Mouse (Mus musculus) heart, postnatal 0 days (tissue): ENCODE data around the gene Mpst. TPM values are rescaled to one million over a fixed set of nuclear protein-coding genes. Genes with fewer than 3 reads are reported as not detected.

Experiments
- ATAC-seq: fragments of 200-750 bp; cut with Nextera tagmentation; 2 replicates; pipeline ENCODE4 v1.8.0; 2017; ENCODE audit warnings: low read depth, moderate number of reproducible peaks, moderate library complexity; ENCODE audit not compliant: insufficient read depth
- DNase-seq: peaks from one replicate; pipeline ENCODE4 v3.0.0-alpha.2; 2016; ENCODE audit warnings: low spot score
- H3K27ac ChIP-seq: fragments of 300-500 bp; sonication (generic); 2 replicates; pipeline ENCODE4 v1.5.1; 2014; ENCODE audit warnings: low read depth, mild to moderate bottlenecking
- H3K27me3 ChIP-seq: fragments of 300-500 bp; sonication (generic); 2 replicates; pipeline ENCODE4 v1.6.1; 2014; ENCODE audit warnings: low read length, mixed read lengths; ENCODE audit not compliant: control insufficient read depth, insufficient read depth
- H3K36me3 ChIP-seq: fragments of 300-500 bp; sonication (generic); replicated peaks from 2 replicates; pipeline ENCODE4 v1.6.1; 2014; ENCODE audit warnings: low read length, mixed read lengths; ENCODE audit not compliant: control insufficient read depth, insufficient read depth
- H3K4me1 ChIP-seq: fragments of 300-500 bp; sonication (generic); 2 replicates; pipeline ENCODE4 v1.6.1; 2014; ENCODE audit warnings: antibody characterized with exemption; ENCODE audit not compliant: control insufficient read depth, insufficient read depth
- H3K4me2 ChIP-seq: fragments of 300-500 bp; sonication (generic); 2 replicates; pipeline ENCODE4 v1.6.1; 2014; ENCODE audit warnings: low read depth, mild to moderate bottlenecking, low read length, moderate library complexity
- H3K4me3 ChIP-seq: fragments of 300-500 bp; sonication (generic); 2 replicates; pipeline ENCODE4 v1.5.1; 2014; ENCODE audit warnings: low read depth, low read length
- H3K9ac ChIP-seq: fragments of 300-500 bp; sonication (generic); replicated peaks from 2 replicates; pipeline ENCODE4 v1.6.1; 2014; ENCODE audit warnings: low read depth, low read length, mixed read lengths
- H3K9me3 ChIP-seq: fragments of 300-500 bp; sonication (generic); replicated peaks from 2 replicates; pipeline ENCODE4 v1.6.1; 2016; ENCODE audit warnings: low read length; ENCODE audit not compliant: control insufficient read depth
- CTCF ChIP-seq: IDR thresholded peaks from 2 replicates; pipeline ENCODE4 v1.5.1; 2016; ENCODE audit warnings: antibody characterized with exemption, control low read depth, low read depth
- EP300 ChIP-seq: IDR thresholded peaks from 2 replicates; pipeline ENCODE4 v1.6.1; 2016; ENCODE audit warnings: antibody characterized with exemption, low read depth
- WGBS: fragments of 180-500 bp; shearing (Covaris S2); extraction: QIAGEN DNeasy Blood & Tissue Kit; methylation state at CpG from one replicate; pipeline ENCODE4 v1.1.7; 2014; 5-methylcytosine and 5-hydroxymethylcytosine counted together
- polyA plus RNA-seq: library from polyadenylated mRNA; unstranded; fragments of >200 nt; fragmentation: Nextera tagmentation; extraction: Ambion mirVana; gene quantifications from 2 replicates; pipeline ENCODE4 v1.2.1, GENCODE M21; 2015
- total RNA-seq: library from RNA; depleted of rRNA; stranded (reverse); fragments of >200 nt; gene quantifications from 2 replicates; pipeline ENCODE4 v1.2.3, GENCODE M21; 2014; ENCODE audit warnings: low replicate concordance

Mpst gene
- total and polyA plus RNA-seq, 2 experiments from 2014 or later, result 1.2 to 52.2 TPM

DNA sequence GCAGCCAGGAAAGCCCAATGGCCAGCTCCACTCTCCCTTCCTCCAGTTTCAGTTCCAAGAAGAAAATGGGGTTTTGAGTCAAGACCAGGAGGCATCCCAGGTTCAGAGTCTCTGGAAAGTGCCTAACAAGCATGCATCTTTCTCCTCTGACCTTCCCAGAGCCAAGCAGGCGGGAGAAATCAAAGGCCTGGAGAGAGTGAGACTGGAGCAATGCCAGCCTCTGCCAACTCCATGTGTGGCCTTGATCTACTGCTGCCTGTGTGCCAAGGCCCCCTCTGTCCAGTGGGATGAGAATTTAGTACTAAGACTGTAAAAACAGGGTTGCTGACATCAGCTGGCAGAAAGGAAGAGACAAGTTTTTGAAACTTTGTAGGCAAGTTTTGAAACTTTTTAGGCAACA is 2.3 kb upstream of the Mpst start:
- DNase-seq (no peak), ATAC-seq (no peak)
- peak overlapping the region; percentile 79 for H3K27ac ChIP-seq
- no peaks in the 10 kb centered on the region; the same call in 1 of the 2 replicates for H3K36me3 ChIP-seq
- H3K4me2 ChIP-seq, result no peak overlapping the region
- H3K9ac ChIP-seq, result no peak overlapping the region
- H3K9me3 ChIP-seq, result no peaks in the 10 kb centered on the region
- H3K27me3 ChIP-seq, result peaks cover 1% of the 10 kb centered on the region; the same call in 1 of the 2 replicates
- TF ChIP-seq CTCF (no peak), EP300 (no peak)
- peaks cover 42% of the 10 kb centered on the region for H3K4me1 ChIP-seq
- WGBS, result 38% methylated on average over 1 of the region's 1 CpGs
- no peak overlapping the region for H3K4me3 ChIP-seq

DNA sequence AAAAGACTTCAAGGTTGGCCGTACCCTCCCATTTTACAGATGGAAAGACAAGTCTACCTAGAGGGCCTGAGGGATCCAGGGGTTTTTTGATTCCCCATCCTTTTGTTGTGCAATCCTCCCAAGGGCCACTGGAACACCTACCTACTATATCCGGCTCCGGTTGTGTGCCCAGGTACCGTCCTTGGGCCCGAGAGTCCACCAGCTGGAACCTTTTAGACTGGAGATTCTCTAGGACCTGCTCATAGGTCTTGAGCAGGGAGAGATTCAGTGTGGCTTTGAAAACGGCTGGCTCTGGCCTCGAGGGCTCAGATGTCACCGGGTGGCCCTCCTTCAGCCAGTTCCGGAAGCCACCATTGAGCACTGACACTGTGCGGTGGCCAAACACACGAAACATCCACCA is 1.1 kb upstream of the Mpst start:
- H3K9ac ChIP-seq, result no peak overlapping the region
- no peak for TF ChIP-seq EP300
- no peak for TF ChIP-seq CTCF
- no peaks in the 10 kb centered on the region for H3K36me3 ChIP-seq
- H3K9me3 ChIP-seq, result no peaks in the 10 kb centered on the region
- H3K4me1 ChIP-seq, result peaks cover 46% of the 10 kb centered on the region
- DNase-seq (no peak), ATAC-seq (no peak)
- peak overlapping the region; percentile 95 for H3K4me2 ChIP-seq
- peak overlapping the region; percentile 78 for H3K4me3 ChIP-seq
- H3K27ac ChIP-seq, result peak overlapping the region; percentile 98
- 52% methylated on average over 11 of the region's 11 CpGs for WGBS
- H3K27me3 ChIP-seq, result peaks cover 13% of the 10 kb centered on the region

DNA sequence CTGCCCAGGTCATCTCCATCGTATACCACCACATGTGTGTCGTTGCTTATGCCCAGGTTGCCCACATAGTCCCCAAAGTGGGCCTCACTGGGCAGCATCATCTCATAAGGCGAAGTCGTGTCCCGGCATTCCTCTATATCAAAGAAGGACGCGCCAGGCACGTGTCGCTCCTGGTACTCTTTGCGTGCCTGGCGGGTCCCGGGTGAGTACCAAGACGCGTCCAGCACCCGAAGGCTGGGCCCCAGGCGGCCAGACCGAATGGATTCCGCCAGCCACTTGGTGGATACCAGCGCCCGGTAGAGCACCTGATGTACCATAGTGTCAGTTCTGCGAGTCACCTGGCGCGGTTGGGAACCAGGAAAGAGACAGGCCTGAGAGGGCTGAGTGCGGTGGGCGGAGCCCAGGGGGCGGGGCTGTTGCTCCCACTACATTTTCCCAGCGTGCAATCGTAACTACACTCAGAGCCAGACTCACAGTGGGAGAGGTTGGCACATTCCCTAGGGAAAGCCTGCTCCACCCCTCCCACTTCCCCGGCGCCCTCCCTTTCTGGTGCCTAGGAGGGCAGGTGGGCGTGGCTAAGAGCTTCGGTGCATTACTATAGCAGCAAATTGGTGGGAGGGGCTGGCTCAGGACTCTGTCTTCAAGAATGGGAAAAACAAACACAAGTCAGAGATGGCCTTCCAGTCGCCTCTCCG is 552 bp upstream of the Mpst start, which contains the start of gene Tst:
Gene Tst (minus strand): TSS at position 391 of the 695 bp plus-strand sequence.
- Histone ChIP-seq H3K9me3 (no peaks in the 10 kb centered on the region), H3K36me3 (no peaks in the 10 kb centered on the region), H3K27ac (peak within 1 kb of the TSS; percentile 98), H3K9ac (peak within 1 kb of the TSS; percentile 75), H3K27me3 (peaks cover 19% of the 10 kb centered on the region), H3K4me2 (peak within 1 kb of the TSS; percentile 95), H3K4me1 (peaks cover 48% of the 10 kb centered on the region), H3K4me3 (peak within 1 kb of the TSS; percentile 78)
- peak; percentile 91 for DNase-seq
- 2% methylated on average over 33 of the region's 34 CpGs for WGBS
- TF ChIP-seq CTCF (no peak), EP300 (no peak)
- ATAC-seq, result peak; percentile 77

DNA sequence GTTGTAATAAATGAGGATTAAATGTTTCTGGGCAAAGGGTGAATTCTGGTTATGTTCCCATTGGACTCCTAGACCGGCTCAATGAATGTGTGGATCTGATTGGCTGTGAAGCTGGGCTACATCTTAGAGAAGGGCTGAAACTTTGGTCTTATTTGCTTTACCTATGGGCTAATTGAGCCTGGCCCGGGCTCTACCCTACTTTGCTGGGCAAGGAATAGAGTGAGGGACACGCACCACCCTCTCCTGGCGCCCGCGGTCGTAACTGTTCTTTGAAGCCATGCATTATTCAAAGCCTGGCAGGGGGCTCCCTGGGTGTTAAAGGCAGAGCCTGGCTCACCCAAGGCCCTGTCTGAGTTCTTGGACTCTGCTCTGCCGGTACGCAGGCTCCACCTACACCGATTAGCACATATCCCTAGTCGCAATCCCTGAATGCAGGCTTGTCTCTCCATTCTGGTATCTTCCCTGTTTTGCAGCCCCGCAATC is 3.4 kb downstream of the Mpst start:
- WGBS, result 38% methylated on average over 12 of the region's 12 CpGs
- no peaks in the 10 kb centered on the region for H3K9me3 ChIP-seq
- peaks cover 31% of the 10 kb centered on the region for H3K4me1 ChIP-seq
- 0 out of 2 replicates have a peak, but pooled peaks cover 4% of the 10 kb centered on the region for H3K36me3 ChIP-seq
- peaks cover 22% of the 10 kb centered on the region for H3K27me3 ChIP-seq
- no peak for ATAC-seq
- H3K4me3 ChIP-seq, result peak overlapping the region; percentile 21; the same call in 1 of the 2 replicates
- H3K9ac ChIP-seq, result no peak overlapping the region
- TF ChIP-seq EP300 (no peak), CTCF (no peak)
- no peak overlapping the region for H3K27ac ChIP-seq
- DNase-seq, result no peak
- H3K4me2 ChIP-seq, result peak overlapping the region; percentile 39; the same call in 1 of the 2 replicates

DNA sequence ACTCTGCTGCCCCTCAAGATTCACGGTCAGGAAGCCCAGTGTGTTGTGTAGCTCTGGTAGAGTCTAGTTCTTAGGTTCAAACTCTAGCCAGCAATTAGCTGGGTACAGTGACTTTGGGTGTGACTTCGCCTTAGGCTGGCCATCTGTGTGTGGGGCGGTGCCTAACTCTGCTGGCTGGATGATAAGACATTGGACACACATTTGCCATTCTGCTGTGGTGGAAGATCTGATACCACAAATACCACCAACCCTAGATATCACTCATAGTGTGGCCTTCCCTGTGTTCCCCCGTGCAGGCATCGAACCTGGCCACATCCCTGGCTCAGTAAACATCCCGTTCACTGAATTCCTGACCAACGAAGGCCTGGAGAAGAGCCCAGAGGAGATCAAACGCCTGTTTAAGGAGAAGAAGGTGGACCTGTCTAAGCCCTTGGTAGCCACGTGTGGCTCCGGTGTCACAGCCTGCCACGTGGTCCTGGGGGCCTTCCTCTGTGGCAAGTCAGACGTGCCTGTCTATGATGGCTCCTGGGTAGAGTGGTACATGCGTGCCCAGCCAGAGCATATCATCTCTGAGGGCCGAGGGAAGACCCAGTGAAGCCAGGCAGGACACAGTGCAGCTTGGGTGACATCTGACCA is 7.0 kb downstream of the Mpst start:
- 81% methylated on average over 14 of the region's 14 CpGs for WGBS
- Histone ChIP-seq H3K27ac (no peak overlapping the region), H3K9ac (no peak overlapping the region), H3K27me3 (peaks cover 22% of the 10 kb centered on the region), H3K9me3 (no peaks in the 10 kb centered on the region), H3K4me1 (peaks cover 16% of the 10 kb centered on the region), H3K36me3 (0 out of 2 replicates have a peak, but pooled peaks cover 5% of the 10 kb centered on the region), H3K4me2 (no peak overlapping the region), H3K4me3 (no peak overlapping the region)
- DNase-seq, result no peak
- no peak for TF ChIP-seq EP300
- TF ChIP-seq CTCF, result no peak
- ATAC-seq, result no peak
